Mouse (Mus musculus) hindbrain, embryonic 16.5 days (tissue): ENCODE results near the gene Ubox5. TPM values are rescaled to one million over a fixed set of nuclear protein-coding genes. Genes with fewer than 3 reads are reported as not detected.
"Not testable (repeated sequence)": the region's sequence is repeated elsewhere in the genome, so short reads cannot be mapped to it uniquely, and the experiment has no call there.

ENCODE experiments used
- ATAC-seq: fragments of 200-750 bp; cut with Nextera tagmentation; 2 replicates; pipeline ENCODE4 v1.8.0; 2017; ENCODE audit warnings: moderate TSS enrichment, moderate library complexity
- H3K27ac ChIP-seq: fragments of 300-500 bp; sonication (generic); 2 replicates; pipeline ENCODE4 v1.5.1; 2014; ENCODE audit warnings: low read depth, mild to moderate bottlenecking, control low read depth, low read length, moderate library complexity
- H3K27me3 ChIP-seq: fragments of 300-500 bp; sonication (generic); replicated peaks from 2 replicates; pipeline ENCODE4 v1.6.1; 2014; ENCODE audit warnings: low read length; ENCODE audit not compliant: control insufficient read depth, insufficient read depth
- H3K36me3 ChIP-seq: fragments of 300-500 bp; sonication (generic); 2 replicates; pipeline ENCODE4 v1.6.1; 2014; ENCODE audit warnings: mild to moderate bottlenecking, low read length, moderate library complexity, mixed read lengths; ENCODE audit not compliant: control insufficient read depth, insufficient read depth
- H3K4me1 ChIP-seq: fragments of 300-500 bp; sonication (generic); 2 replicates; pipeline ENCODE4 v1.6.1; 2014; ENCODE audit warnings: low read depth, low read length; ENCODE audit not compliant: control insufficient read depth, insufficient read depth
- H3K4me2 ChIP-seq: fragments of 300-500 bp; sonication (generic); 2 replicates; pipeline ENCODE4 v1.6.1; 2014; ENCODE audit warnings: mild to moderate bottlenecking, low read length, control low read depth, moderate library complexity
- H3K4me3 ChIP-seq: fragments of 300-500 bp; sonication (generic); 2 replicates; pipeline ENCODE4 v1.5.1; 2014; ENCODE audit warnings: mild to moderate bottlenecking, low read length, control low read depth, moderate library complexity
- H3K9ac ChIP-seq: fragments of 300-500 bp; sonication (generic); 2 replicates; pipeline ENCODE4 v1.6.1; 2014; ENCODE audit warnings: low read depth, mild to moderate bottlenecking, control low read depth, low read length, moderate library complexity
- H3K9me3 ChIP-seq: fragments of 300-500 bp; sonication (generic); 2 replicates; pipeline ENCODE4 v1.6.1; 2014; ENCODE audit warnings: mild to moderate bottlenecking, low read length, moderate library complexity; ENCODE audit not compliant: control insufficient read depth
- WGBS: fragments of 180-500 bp; shearing (Covaris S2); extraction: QIAGEN DNeasy Blood & Tissue Kit; methylation state at CpG from one replicate; pipeline ENCODE4 v1.1.7; 2014; 5-methylcytosine and 5-hydroxymethylcytosine counted together
- polyA plus RNA-seq: library from polyadenylated mRNA; unstranded; fragments of >200 nt; fragmentation: Nextera tagmentation; extraction: Ambion mirVana; gene quantifications from 2 replicates; pipeline ENCODE4 v1.2.1, GENCODE M21; 2015

Ubox5 gene
- polyA plus RNA-seq, 1 experiment from 2014 or later, result 8.9 TPM

DNA sequence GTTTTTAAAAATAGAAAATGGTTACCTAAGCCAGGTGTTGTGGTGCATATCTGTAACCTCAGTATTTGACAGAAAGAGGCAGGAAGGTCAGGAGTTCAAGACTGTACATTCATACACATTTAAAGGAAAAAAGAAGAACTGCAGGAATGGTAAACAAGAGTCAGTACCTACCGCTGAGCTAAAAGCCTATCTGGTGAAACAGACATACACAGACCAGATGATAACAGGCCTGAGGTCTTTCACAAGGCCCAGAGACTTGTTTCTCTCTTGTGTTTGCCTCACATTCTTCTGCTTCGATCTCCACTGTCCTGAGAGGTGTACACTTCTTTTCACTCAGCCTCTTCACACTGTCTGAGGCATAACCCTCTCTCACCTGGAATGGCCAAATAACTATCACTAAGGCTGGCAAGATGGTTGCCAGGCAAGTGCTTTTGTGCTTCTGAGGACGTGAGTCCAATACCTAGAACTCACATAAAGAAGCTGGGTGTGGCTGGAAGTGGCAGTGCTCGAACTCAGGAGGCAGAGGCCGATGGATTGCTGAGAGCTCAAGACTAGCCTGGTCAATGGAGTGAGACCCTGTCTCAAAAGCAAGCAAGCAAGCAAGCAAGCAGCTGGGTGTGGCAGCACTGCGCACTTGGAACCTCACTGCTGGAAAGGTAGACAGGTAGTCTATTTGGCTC lies 26.0 kb upstream of the Ubox5 start:
- Histone ChIP-seq H3K4me3 (no peak overlapping the region), H3K9ac (no peak overlapping the region), H3K27me3 (no peaks in the 10 kb centered on the region), H3K4me1 (no peaks in the 10 kb centered on the region), H3K36me3 (peaks cover 41% of the 10 kb centered on the region), H3K27ac (no peak overlapping the region), H3K4me2 (no peak overlapping the region), H3K9me3 (no peaks in the 10 kb centered on the region)
- ATAC-seq, result no peak
- WGBS, result 95% methylated on average over 6 of the region's 6 CpGs

DNA sequence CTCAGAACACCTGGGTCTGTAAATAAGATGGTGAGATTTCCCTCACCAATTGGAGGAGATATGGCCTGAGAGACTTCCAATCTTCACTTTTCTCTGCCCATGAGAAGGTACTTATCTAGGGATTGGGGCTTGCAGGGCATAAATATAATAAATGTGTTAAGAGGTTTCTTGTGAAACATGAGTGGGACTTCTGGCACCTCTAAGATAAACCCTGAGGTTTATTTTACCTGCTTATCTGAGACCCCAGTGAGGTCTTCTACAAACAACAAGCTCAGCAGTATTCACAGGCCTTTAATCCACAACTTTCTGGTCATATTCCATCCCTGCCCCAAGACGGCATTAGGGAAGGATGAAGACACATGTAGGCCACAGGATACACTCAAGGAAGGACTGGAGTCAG lies 23.9 kb upstream of the Ubox5 start:
- Histone ChIP-seq H3K27me3 (no peaks in the 10 kb centered on the region), H3K9ac (no peak overlapping the region), H3K27ac (no peak overlapping the region), H3K4me2 (no peak overlapping the region), H3K4me3 (no peak overlapping the region), H3K9me3 (no peaks in the 10 kb centered on the region), H3K36me3 (peaks cover 33% of the 10 kb centered on the region), H3K4me1 (no peaks in the 10 kb centered on the region)
- no peak for ATAC-seq
- 96% methylated on average over 1 of the region's 1 CpGs for WGBS

DNA sequence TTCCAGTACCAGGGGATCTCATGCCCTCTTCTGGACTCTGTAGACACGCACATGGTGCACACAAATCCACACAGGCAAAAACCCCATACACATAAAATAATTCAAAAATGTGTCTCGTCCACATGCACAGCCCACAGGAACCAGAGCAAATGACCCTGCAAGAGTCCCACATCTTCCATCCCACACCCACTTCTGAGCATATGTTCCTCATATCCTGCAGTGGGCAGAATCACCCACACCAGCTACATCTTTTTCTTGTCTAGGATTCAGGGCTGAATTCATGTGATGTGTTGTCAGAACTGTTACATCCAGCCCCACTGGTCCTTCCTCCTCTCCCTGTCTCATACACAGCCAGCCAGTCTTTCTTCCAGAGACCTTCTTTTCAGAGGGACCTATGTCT lies 23.5 kb upstream of the Ubox5 start:
- Histone ChIP-seq H3K27me3 (no peaks in the 10 kb centered on the region), H3K4me3 (no peak overlapping the region), H3K36me3 (peaks cover 29% of the 10 kb centered on the region), H3K4me1 (no peaks in the 10 kb centered on the region), H3K9ac (no peak overlapping the region), H3K27ac (no peak overlapping the region), H3K9me3 (no peaks in the 10 kb centered on the region), H3K4me2 (no peak overlapping the region)
- 94% methylated on average over 2 of the region's 2 CpGs for WGBS
- ATAC-seq, result no peak

DNA sequence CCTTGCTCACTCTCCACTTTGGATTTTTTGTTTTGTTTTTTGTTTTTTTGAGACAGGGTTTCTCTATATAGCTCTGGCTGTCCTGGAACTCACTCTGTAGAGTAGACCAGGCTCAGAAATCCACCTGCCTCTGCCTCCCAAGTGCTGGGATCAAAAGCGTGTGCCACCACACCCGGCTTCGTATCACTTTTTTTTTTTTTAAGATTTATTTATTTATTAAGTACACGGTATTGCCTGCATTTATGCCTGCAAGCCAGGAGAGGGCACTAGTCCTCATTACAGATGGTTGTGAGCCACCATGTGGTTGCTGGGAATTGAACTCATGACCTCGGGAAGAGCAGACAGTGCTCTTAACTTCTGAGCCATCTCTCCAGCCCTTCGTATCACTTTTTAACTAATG lies 19.2 kb upstream of the Ubox5 start:
- ATAC-seq, H3K4me2 ChIP-seq, H3K4me1 ChIP-seq, H3K9ac ChIP-seq, H3K4me3 ChIP-seq, H3K27me3 ChIP-seq, H3K9me3 ChIP-seq, H3K36me3 ChIP-seq, H3K27ac ChIP-seq: not testable (repeated sequence)
- 83% methylated on average over 6 of the region's 6 CpGs for WGBS

DNA sequence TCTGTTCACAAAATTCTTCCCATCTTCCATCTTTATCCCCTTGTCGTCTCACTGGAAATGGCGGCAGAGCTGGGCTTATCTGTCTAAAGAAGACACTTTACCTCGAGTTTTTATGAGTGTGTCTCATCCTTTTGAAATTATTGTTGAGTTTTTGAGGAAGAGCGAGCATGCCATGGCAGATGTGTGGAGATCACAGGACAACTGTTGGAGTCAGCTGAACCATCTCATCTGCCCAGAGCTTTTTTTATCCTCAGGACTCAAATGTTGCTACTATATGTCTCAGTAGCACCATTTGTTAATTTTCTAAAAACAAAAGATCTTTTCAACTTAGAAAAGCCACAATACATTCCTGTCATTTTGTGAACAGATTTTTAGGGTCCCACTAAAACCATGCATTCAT lies 15.4 kb upstream of the Ubox5 start:
- WGBS, result 84% methylated on average over 4 of the region's 4 CpGs

DNA sequence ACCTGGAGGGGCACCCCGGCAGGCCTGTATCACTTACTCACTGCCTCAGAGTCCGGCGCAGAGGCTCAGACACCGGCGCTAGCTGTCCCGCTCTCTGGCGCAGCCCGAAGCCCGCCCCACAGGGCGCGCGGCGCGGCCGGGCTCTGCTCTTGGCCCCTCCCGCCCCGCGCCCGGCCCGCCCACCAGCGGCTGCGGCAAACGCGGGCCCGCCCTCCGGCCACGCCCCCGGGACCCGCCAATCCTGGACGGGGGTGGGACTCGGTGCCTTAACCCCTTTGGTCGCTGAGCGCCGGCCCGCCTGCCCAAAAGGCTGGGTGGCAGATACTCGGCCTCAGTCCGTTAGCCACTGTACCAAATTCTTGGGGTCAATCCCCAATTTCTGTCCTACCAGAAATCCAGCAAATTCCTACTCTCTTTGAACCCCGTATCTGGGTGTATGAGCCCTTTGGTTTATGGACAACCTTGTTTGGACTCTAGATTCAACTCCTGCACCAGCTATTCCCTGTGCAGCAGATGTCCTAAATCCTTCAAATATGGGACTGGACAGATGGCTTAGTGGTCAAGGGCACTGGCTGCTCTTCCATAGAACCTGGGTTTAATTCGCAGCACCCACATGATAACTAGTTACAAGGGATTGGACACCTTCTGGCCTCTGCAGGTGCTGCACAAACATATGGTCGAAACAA lies 13.0 kb upstream of the Ubox5 start, which contains the start of gene Lzts3:
Gene Lzts3 (minus strand): TSS at position 120 of the 686 bp plus-strand sequence.
- ATAC-seq, result peak; percentile 95
- Histone ChIP-seq H3K27me3 (0 out of 2 replicates have a peak, but pooled peaks cover 2% of the 10 kb centered on the region), H3K36me3 (no peaks in the 10 kb centered on the region), H3K4me1 (peaks cover 17% of the 10 kb centered on the region), H3K4me2 (peak within 1 kb of the TSS; percentile 79), H3K27ac (peak within 1 kb of the TSS; percentile 78), H3K4me3 (peak within 1 kb of the TSS; percentile 75), H3K9ac (peak within 1 kb of the TSS; percentile 85), H3K9me3 (no peaks in the 10 kb centered on the region)
- 3% methylated on average over 39 of the region's 40 CpGs for WGBS

More for the DNA sequence above, 15.4 kb upstream of the Ubox5 start:
- Histone ChIP-seq H3K4me1 (peaks cover 17% of the 10 kb centered on the region), H3K27ac (no peak overlapping the region), H3K36me3 (no peaks in the 10 kb centered on the region; the same call in 1 of the 2 replicates), H3K9ac (no peak overlapping the region), H3K4me3 (no peak overlapping the region), H3K4me2 (no peak overlapping the region), H3K27me3 (no peaks in the 10 kb centered on the region), H3K9me3 (no peaks in the 10 kb centered on the region)
- no peak for ATAC-seq

DNA sequence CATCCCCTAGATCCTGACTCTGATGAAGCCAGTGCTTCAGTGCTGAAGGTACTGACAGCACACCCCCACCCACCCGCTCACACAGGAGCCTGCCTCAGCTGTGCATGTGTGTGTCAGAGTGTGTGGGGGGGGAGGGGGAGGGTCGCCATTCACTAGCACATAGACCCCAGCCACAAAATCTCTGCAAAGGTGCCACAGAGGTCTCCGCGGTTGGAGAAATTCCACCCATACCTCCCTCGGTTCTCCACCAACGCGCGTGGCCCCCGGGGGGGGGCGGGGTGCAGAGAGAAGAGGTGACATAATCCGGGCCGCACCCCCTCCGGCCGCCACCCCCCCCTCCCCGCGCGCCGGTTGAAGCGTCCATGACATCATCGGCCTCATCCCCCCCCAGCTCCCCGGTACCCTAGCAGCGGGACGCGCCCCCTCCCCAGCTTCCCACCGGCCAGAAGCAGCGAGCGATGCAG lies 12.4 kb upstream of the Ubox5 start:
- H3K4me1 ChIP-seq, result peaks cover 17% of the 10 kb centered on the region
- H3K4me2 ChIP-seq, result peak overlapping the region; percentile 79
- H3K27ac ChIP-seq, result peak overlapping the region; percentile 78
- no peaks in the 10 kb centered on the region for H3K9me3 ChIP-seq
- H3K27me3 ChIP-seq, result peaks cover 5% of the 10 kb centered on the region
- peak; percentile 72 for ATAC-seq
- no peaks in the 10 kb centered on the region for H3K36me3 ChIP-seq
- WGBS, result 0% methylated on average over 21 of the region's 27 CpGs
- H3K9ac ChIP-seq, result peak overlapping the region; percentile 85
- H3K4me3 ChIP-seq, result peak overlapping the region; percentile 75

DNA sequence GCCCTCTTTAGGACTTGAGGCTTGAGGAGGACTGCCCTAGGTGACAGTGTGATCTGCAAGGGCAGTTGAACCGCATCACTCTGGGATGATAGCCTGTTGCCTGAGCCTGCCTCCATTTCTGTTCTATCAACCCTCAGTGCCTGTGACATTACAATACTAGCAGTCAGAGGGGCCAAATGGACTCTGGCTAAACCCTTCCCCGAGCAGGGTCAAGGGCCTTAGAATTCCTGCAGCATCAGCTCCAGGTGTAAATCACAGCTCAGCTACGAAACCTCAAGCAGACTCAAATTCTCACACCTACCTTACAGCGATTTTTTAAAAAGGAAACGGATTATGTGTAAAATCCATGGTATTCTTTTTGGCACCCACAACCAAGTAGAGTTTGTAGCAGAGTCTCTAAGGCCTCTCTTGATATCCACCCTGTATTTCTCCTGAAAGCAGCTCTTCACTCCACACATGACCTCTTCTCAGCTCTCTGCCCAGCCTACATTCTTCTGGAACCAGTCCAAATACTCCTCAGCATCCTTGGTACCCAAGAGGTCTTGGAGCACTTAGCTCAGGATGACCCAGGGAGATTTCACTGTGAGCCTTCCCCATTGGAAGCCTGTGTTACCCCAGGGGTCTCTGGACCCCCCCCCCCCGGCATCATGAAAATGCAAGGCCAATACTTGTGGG lies 11.7 kb upstream of the Ubox5 start:
- H3K9me3 ChIP-seq, result no peaks in the 10 kb centered on the region
- H3K9ac ChIP-seq, result peak overlapping the region; percentile 85
- no peak for ATAC-seq
- H3K4me3 ChIP-seq, result peak overlapping the region; percentile 75
- 71% methylated on average over 6 of the region's 6 CpGs for WGBS
- H3K27ac ChIP-seq, result peak overlapping the region; percentile 78; the same call in 1 of the 2 replicates
- H3K36me3 ChIP-seq, result no peaks in the 10 kb centered on the region
- H3K4me1 ChIP-seq, result peaks cover 17% of the 10 kb centered on the region
- peaks cover 12% of the 10 kb centered on the region for H3K27me3 ChIP-seq
- H3K4me2 ChIP-seq, result peak overlapping the region; percentile 79

DNA sequence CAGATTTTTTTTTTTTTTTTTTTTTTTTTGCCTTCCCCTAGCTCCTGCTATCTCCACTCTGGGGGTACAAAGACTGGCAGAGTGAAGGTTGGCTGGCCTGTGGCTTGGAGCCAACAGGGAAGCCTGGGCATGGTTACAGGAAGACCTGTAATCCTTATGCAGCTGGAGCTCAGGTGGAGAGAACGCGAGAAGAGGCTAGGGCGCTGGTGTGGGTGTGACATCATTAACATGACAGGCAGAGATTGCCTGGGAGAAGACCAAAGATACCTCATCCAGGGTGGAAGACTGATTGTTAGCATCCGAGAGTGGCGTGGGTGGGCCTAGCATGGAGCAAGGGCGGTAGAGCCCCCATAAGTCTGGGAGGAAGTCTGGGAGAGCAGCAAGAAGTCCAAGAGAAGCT lies 9.4 kb upstream of the Ubox5 start:
- Histone ChIP-seq H3K4me2 (no peak overlapping the region), H3K4me3 (no peak overlapping the region), H3K9me3 (no peaks in the 10 kb centered on the region), H3K27me3 (peaks cover 33% of the 10 kb centered on the region), H3K27ac (no peak overlapping the region), H3K4me1 (peaks cover 33% of the 10 kb centered on the region), H3K36me3 (peaks cover 9% of the 10 kb centered on the region; the same call in 1 of the 2 replicates), H3K9ac (no peak overlapping the region)
- ATAC-seq, result no peak
- 85% methylated on average over 6 of the region's 6 CpGs for WGBS
